Comparison of ENCODE assay signal across 8 mouse cellular contexts in the genomic region with DNA sequence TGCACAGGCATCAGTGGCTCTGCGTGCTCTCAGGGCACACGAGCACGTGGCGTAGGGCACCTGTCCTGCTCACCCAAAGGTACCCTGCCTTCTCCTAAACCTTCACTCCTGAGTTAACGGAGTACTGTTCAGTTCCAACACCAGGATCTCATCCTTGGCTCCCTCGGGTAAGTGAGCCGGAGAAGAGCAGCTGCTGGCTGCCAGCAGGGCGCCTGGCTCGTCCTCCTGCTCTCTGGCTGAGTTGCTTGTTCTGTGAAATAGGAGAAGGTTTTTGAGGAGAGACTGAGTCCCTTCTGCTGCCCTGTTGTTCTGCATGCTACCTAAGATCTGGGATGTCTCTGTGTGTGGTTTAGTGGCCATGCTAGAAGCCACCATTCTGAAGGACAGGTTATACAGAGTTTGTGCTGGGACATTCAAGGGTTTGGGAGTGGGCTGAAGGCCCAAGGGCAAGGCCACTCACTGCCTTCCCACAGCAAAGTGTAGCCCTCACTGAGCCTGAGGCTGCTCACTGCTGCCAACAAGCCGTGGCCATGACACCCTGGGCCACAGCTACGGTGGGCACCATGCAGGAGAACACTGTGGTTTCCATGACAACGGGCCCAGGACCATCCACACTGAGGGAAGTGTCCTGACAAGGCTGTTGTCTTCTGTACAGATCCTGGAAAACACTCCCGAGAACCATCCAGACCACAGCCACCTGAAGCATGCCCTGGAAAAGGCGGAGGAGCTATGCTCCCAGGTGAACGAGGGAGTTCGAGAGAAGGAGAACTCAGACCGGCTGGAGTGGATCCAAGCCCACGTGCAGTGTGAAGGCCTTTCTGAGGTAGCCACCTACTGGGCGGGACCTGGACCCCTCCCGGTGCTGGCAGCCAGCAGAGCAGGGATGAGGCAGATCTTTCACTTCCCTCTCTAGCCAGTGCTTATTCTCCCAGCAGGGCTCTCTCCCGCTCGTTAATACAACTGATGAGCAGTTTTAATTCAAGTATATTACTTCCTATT.
A peak's percentile ranks its signal among the peaks of the same experiment; 100 is the strongest.
DNase-seq lines count a peak whose midpoint lies in the region; ATAC-seq and TF ChIP-seq lines count a peak whose summit lies in the region.
"Had no signal": no experiment of that assay in that cellular context is flagged by ENCODE, and none has a peak within 500 bp of the region (broad histone marks: within the 10 kb centered on the region; RNA-seq: fewer than 3 reads in every experiment).

No protein-coding gene starts in this region.

- no peak overlapping the region for H3K4me3 ChIP-seq in neural tube, embryonic 13.5 days
- H3K4me3 ChIP-seq in cortical plate, adult 2 months (ENCODE audit: insufficient read depth, low read length), result no peak overlapping the region
- H3K4me3 ChIP-seq in hindbrain, embryonic 16.5 days (ENCODE audit: low read length), result no peak overlapping the region

- peaks cover 73% of the 10 kb centered on the region for H3K36me3 ChIP-seq in neural tube, embryonic 13.5 days
- peaks cover 7% of the 10 kb centered on the region for H3K36me3 ChIP-seq in hindbrain, embryonic 16.5 days (ENCODE audit: control insufficient read depth, insufficient read depth, low read length)
- no peaks in the 10 kb centered on the region for H3K36me3 ChIP-seq in splenic B cell, adult 2 months (ENCODE audit: control insufficient read depth, insufficient read depth, low read length, poor library complexity, severe bottlenecking)

- no peak overlapping the region for H3K9ac ChIP-seq in neural tube, embryonic 13.5 days
- peak overlapping the region; percentile 13; the same call in 1 of the 2 replicates for H3K9ac ChIP-seq in hindbrain, embryonic 16.5 days (ENCODE audit: low read depth, low read length)

- TF ChIP-seq POLR2A in cortical plate, adult 2 months (IDR thresholded peaks at IDR 0.05; ENCODE audit: extremely low read depth, insufficient read depth, low read length), result no peak

- no peaks in the 10 kb centered on the region for H3K27me3 ChIP-seq in neural tube, embryonic 13.5 days
- no peaks in the 10 kb centered on the region for H3K27me3 ChIP-seq in hindbrain, embryonic 16.5 days (replicated peaks; ENCODE audit: control insufficient read depth, insufficient read depth, low read length)
- no peaks in the 10 kb centered on the region for H3K27me3 ChIP-seq in splenic B cell, adult 2 months (ENCODE audit: control insufficient read depth, insufficient read depth, low read length, poor library complexity, severe bottlenecking)

- peaks cover 21% of the 10 kb centered on the region for H3K4me1 ChIP-seq in neural tube, embryonic 13.5 days (replicated peaks)
- H3K4me1 ChIP-seq in cortical plate, adult 2 months (ENCODE audit: control insufficient read depth, insufficient read depth, low read length), result peaks cover 6% of the 10 kb centered on the region
- H3K4me1 ChIP-seq in hindbrain, embryonic 16.5 days (ENCODE audit: control insufficient read depth, insufficient read depth, low read depth, low read length), result peaks cover 14% of the 10 kb centered on the region

- no peak for DNase-seq in neural tube, embryonic 10.5 days (ENCODE audit: extremely low spot score, low spot score)
- peak; percentile 22 for DNase-seq in splenic B cell, adult 2 months (ENCODE audit: low read depth, low spot score)
- DNase-seq in adipocyte (ENCODE audit: low spot score), result no peak
- no peak for DNase-seq in ovary, postnatal 14 days (ENCODE audit: low spot score)
- DNase-seq: thymus, postnatal 25 days had no signal

- 59% methylated on average over 22 of the region's 22 CpGs for WGBS in neural tube, embryonic 13.5 days
- 49% methylated on average over 22 of the region's 22 CpGs for WGBS in hindbrain, embryonic 16.5 days

- H3K9me3 ChIP-seq in neural tube, embryonic 13.5 days, result no peaks in the 10 kb centered on the region
- no peaks in the 10 kb centered on the region for H3K9me3 ChIP-seq in hindbrain, embryonic 16.5 days (ENCODE audit: control insufficient read depth, low read length)

- H3K4me2 ChIP-seq in neural tube, embryonic 13.5 days, result no peak overlapping the region
- no peak overlapping the region for H3K4me2 ChIP-seq in hindbrain, embryonic 16.5 days (ENCODE audit: low read length)

- H3K27ac ChIP-seq in neural tube, embryonic 13.5 days (replicated peaks), result peak overlapping the region; percentile 29; the same call in 1 of the 2 replicates
- H3K27ac ChIP-seq in cortical plate, adult 2 months (ENCODE audit: insufficient read depth, low read length), result 0 out of 2 replicates have a peak overlapping the region, but pooled peaks have one; percentile 2
- H3K27ac ChIP-seq in hindbrain, embryonic 16.5 days (ENCODE audit: low read depth, low read length), result peak overlapping the region; percentile 75

- no peak for ATAC-seq in neural tube, embryonic 13.5 days (ENCODE audit: low read depth)
- peak; percentile 41 for ATAC-seq in hindbrain, embryonic 16.5 days

- no peak for TF ChIP-seq CTCF in cortical plate, adult 2 months (IDR thresholded peaks at IDR 0.05; ENCODE audit: extremely low read depth, insufficient read depth, low read length)

Comparison
In these comparisons a context has a peak if more than half of its experiments do, and no peak if none do; other contexts are left out.
1. H3K27ac ChIP-seq: peak in every context shown above with its lines; median percentile 75 in hindbrain, embryonic 16.5 days; 29 in neural tube, embryonic 13.5 days; 2 in cortical plate, adult 2 months.